Mouse (Mus musculus) erythroblast, embryonic 14.5 days (primary cell): ENCODE results near the gene Pskh1. TPM values are rescaled to one million over a fixed set of nuclear protein-coding genes. Genes with fewer than 3 reads are reported as not detected.

Experiments used
- H3K27me3 ChIP-seq: 2 replicates; pipeline ENCODE4 v1.6.1; 2012; ENCODE audit warnings: inconsistent platforms; ENCODE audit not compliant: control insufficient read depth
- H3K36me3 ChIP-seq: 2 replicates; pipeline ENCODE4 v1.6.1; 2012; ENCODE audit warnings: mild to moderate bottlenecking, inconsistent platforms; ENCODE audit not compliant: control insufficient read depth
- H3K4me1 ChIP-seq: 2 replicates; pipeline ENCODE4 v1.6.1; 2012; ENCODE audit warnings: inconsistent platforms; ENCODE audit not compliant: control insufficient read depth
- H3K4me3 ChIP-seq: replicated peaks from 2 replicates; pipeline ENCODE3; 2012; ENCODE audit warnings: moderate library complexity, mild to moderate bottlenecking, inconsistent platforms
- H3K9me3 ChIP-seq: 2 replicates; pipeline ENCODE4 v1.6.1; 2012; ENCODE audit warnings: low read length, inconsistent platforms, mixed read lengths; ENCODE audit not compliant: control insufficient read depth
- GATA1 ChIP-seq: IDR thresholded peaks from 2 replicates; pipeline ENCODE4 v1.6.1; 2012; ENCODE audit warnings: low read length, inconsistent platforms, mixed read lengths
- TAL1 ChIP-seq: IDR thresholded peaks from 3 replicates; pipeline ENCODE4 v1.6.1; 2012; ENCODE audit warnings: low read length, inconsistent platforms, mixed read lengths
- polyA plus RNA-seq: library from polyadenylated mRNA; stranded (reverse); fragments of >175 nt; gene quantifications from 2 replicates; pipeline ENCODE4 v1.2.3, GENCODE M21; 2012

Gene Pskh1
- polyA plus RNA-seq, 1 experiment, result 0.79 TPM

- Histone ChIP-seq H3K4me3 (no peak overlapping the region), H3K36me3 (peaks cover 48% of the 10 kb centered on the region), H3K4me1 (peaks cover 50% of the 10 kb centered on the region), H3K27me3 (no peaks in the 10 kb centered on the region), H3K9me3 (no peaks in the 10 kb centered on the region)
- TF ChIP-seq GATA1 (no peak), TAL1 (no peak)
Measured at GRCm38 (mm10) chr8:105931271-105931670, 31.0 kb downstream of the Pskh1 start.

GRCm38 (mm10) chr8:105932525-105932924 is 32.3 kb downstream of the Pskh1 start:
- Histone ChIP-seq H3K36me3 (peaks cover 48% of the 10 kb centered on the region), H3K27me3 (no peaks in the 10 kb centered on the region), H3K4me3 (no peak overlapping the region), H3K9me3 (no peaks in the 10 kb centered on the region), H3K4me1 (peaks cover 60% of the 10 kb centered on the region)
- no peak for TF ChIP-seq TAL1
- TF ChIP-seq GATA1, result no peak

- Histone ChIP-seq H3K9me3 (no peaks in the 10 kb centered on the region), H3K27me3 (no peaks in the 10 kb centered on the region), H3K4me3 (no peak within 1 kb of the TSS), H3K36me3 (peaks cover 48% of the 10 kb centered on the region), H3K4me1 (peaks cover 64% of the 10 kb centered on the region)
- TF ChIP-seq TAL1 (no peak), GATA1 (no peak)
Measured at GRCm38 (mm10) chr8:105933762-105934161, 33.5 kb downstream of the Pskh1 start, which contains the start of gene Ctrl. Gene Ctrl (minus strand): TSS chr8:105933862.

DNA sequence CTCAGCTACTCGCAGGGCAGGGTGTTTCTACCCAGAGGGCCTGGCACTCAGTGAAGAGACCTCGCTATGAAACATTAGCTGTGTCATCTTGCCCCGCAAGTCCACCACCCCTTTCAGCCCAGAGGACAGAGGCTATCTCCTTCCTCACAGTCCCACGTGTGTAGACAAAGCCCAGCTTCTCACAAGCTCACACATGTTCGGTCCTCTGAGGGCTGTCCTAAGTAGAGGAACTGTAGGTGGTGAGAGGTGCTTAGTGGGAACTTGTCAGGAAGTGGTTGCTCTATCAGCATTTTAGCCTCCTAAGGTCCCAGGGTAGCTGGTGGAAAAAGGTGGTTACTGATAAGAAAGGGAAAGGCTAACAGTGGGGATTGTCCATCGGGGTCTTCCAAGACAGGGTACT is 34.9 kb downstream of the Pskh1 start:
- no peaks in the 10 kb centered on the region for H3K9me3 ChIP-seq
- H3K27me3 ChIP-seq, result no peaks in the 10 kb centered on the region
- peaks cover 66% of the 10 kb centered on the region for H3K4me1 ChIP-seq
- peaks cover 48% of the 10 kb centered on the region for H3K36me3 ChIP-seq
- H3K4me3 ChIP-seq, result no peak overlapping the region
- TF ChIP-seq GATA1, result no peak
- TF ChIP-seq TAL1, result no peak

- no peaks in the 10 kb centered on the region for H3K9me3 ChIP-seq
- peaks cover 58% of the 10 kb centered on the region for H3K4me1 ChIP-seq
- H3K27me3 ChIP-seq, result no peaks in the 10 kb centered on the region
- TF ChIP-seq TAL1, result no peak
- no peak for TF ChIP-seq GATA1
- H3K36me3 ChIP-seq, result peaks cover 41% of the 10 kb centered on the region
- peak overlapping the region; percentile 70 for H3K4me3 ChIP-seq
Measured at GRCm38 (mm10) chr8:105935863-105936603, 35.8 kb downstream of the Pskh1 start.

DNA sequence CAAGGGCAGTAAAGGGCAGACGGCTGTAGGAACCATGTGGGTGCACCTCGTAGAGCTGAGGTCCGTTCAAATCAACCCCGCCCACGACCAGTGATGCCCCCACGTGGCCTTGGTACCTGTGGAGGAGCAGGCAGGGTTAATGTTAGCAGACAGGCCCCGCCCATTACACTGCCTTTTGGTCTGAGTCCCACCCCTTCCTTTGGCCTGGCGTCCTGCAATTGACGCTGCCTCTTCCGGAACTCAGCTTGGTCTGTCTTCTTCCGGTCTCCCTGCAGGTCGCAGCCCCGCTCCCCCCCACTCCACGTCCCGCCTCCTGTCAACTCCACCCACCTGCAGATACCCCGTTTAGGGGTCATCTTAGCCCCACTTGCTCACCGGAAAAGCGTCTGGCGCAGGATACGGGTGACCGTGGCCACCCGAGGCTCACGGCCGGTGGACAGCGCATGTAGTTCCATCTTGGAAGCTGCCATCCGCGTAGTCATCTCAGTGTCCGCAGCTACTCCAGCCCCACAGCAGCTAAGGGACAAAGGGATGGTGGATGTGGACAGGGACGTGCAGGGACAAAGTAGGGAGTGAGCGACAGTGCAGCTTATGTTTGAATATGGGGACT is 36.7 kb downstream of the Pskh1 start:
- H3K4me3 ChIP-seq, result peak overlapping the region; percentile 70
- H3K27me3 ChIP-seq, result no peaks in the 10 kb centered on the region
- peaks cover 42% of the 10 kb centered on the region for H3K36me3 ChIP-seq
- TF ChIP-seq TAL1 (no peak), GATA1 (no peak)
- H3K9me3 ChIP-seq, result no peaks in the 10 kb centered on the region
- peaks cover 65% of the 10 kb centered on the region for H3K4me1 ChIP-seq

DNA sequence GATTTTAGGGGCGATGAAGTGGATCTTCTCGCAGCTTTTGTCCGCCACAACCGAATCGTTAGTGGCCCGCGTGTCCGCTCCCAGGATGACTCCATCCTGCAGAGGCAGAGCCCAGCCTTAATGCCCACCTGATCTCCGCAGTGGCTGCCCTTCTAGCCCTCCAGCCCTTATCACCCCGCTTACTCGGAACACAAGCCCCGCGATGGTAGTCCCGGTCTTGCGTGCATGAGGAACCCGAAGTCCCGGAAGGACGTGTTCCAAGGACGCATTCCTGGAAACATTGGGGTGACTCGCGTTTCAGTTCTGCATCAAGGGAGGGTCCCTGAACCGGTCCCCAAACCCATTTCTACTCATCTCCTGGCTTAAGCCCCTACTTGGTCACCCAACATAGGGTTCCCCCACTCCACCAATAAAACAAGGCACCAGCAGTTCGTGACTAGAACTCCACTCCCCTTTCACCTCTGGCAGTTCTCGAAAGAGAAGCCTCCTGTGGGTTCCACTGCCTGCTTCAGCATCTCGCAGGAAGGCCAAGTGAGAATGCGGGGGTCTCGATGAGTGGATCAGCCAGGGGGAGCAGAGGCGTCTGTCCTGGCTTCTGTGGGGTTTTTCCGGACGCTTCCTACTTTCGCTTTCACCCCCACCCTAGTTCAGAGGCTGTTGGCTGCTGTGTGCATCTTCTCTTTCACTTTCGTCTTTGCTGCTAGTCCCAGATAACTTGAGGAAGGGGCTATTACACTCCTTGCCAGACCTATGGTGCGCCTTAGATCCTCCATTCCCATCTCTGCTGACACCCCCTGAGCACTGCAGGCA is 37.5 kb downstream of the Pskh1 start:
- Histone ChIP-seq H3K9me3 (no peaks in the 10 kb centered on the region), H3K4me1 (peaks cover 64% of the 10 kb centered on the region), H3K27me3 (no peaks in the 10 kb centered on the region), H3K36me3 (peaks cover 42% of the 10 kb centered on the region), H3K4me3 (peak overlapping the region; percentile 70)
- TF ChIP-seq GATA1 (no peak), TAL1 (no peak)

- H3K27me3 ChIP-seq, result no peaks in the 10 kb centered on the region
- TF ChIP-seq TAL1 (no peak), GATA1 (no peak)
- H3K4me1 ChIP-seq, result peaks cover 64% of the 10 kb centered on the region
- H3K9me3 ChIP-seq, result no peaks in the 10 kb centered on the region
- peaks cover 42% of the 10 kb centered on the region for H3K36me3 ChIP-seq
- H3K4me3 ChIP-seq, result peak within 1 kb of the TSS; percentile 70
Measured at GRCm38 (mm10) chr8:105938306-105938669, 38.0 kb downstream of the Pskh1 start, which contains the start of gene Psmb10. Gene Psmb10 (minus strand): TSS chr8:105938444.

DNA sequence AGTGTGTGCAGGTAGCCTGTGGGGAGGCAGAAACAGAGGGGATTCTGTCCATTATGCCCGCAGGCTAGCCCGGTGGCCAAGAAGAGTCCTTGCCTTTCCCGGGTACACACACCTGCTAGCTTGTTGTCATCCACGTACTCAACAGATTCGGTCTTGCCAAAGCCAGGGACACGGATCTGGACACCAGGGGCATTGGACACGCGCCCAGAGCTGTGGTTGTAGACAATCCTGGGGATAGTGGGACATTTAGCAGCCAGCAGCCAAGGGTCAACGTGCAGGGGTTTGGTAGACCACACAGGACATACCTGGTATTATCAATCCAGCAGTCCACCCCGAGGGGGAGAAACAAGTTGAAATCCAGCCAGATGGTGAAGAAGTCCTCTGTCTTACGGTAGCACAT is 41.8 kb downstream of the Pskh1 start:
- no peak for TF ChIP-seq GATA1
- TF ChIP-seq TAL1, result no peak
- H3K4me3 ChIP-seq, result peak overlapping the region; percentile 54
- peaks cover 70% of the 10 kb centered on the region for H3K36me3 ChIP-seq
- no peaks in the 10 kb centered on the region for H3K9me3 ChIP-seq
- H3K27me3 ChIP-seq, result no peaks in the 10 kb centered on the region
- peaks cover 40% of the 10 kb centered on the region for H3K4me1 ChIP-seq
